Mouse (Mus musculus): ENCODE results near the gene Gm26566. TPM values are rescaled to one million over a fixed set of nuclear protein-coding genes. Genes with fewer than 3 reads are reported as not detected.

The Gm26566 gene
- 0.81 and 1.5 TPM in 2 replicates for polyA plus RNA-seq (2014; fragmentation: Nextera tagmentation; extraction: Ambion mirVana)

DNA sequence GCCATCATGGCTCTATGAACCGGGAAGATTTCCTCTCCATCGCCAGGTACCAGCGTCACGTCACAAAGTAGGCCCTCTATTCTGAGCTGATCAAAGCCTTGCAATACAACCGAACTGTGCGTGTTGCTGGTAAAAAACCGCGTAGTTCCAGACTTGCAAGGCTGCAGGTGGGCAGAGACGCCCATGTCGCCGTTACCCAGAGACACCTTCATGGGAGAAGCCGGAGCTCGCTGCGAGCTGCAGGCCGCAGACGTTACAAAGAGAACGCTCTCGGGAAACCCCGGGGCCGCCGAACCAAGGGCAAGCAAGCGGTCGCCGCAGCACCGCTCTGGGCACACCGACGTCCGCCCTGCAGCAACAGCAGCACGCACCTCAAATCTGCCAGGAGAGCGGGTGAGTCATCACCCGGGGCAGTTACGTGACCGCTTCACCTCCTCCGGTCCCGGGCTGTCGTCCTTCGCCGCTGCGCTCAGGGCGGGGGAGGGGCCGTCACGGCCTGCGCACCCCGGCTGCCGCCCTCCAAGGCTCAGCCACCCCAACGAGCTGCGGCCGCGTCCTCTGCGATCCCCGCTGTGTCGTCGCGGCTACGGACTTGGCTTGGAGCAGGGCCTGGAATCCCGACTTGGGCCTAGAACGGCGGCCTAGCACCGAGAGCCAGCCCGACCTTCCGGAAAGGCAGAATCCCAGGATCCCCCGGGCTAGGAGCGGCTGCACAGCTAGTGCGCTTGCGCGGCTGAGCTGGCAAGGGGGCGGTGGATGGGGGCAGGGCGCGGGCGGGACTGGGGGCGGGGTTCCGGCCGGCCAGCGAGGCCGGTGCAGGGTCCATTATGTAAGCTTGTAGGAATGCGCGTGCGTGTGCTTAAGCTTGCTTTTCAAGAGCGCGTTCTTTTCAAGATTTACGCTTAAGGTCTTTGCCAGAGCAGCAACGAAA, at the start of gene Gm26566, which contains the start of gene Klhl9:
Gene Gm26566, plus strand, starts transcription at position 15 of the 931 bp plus-strand sequence.
Gene Klhl9, minus strand, starts transcription at position 675 of the 931 bp plus-strand sequence.
- H3K9me3 ChIP-seq (ENCODE audit: control insufficient read depth, low read length): no peaks in the 10 kb centered on the region
- no peaks in the 10 kb centered on the region; the same call in 1 of the 2 replicates for H3K36me3 ChIP-seq (ENCODE audit: control insufficient read depth, insufficient read depth, low read length)
- H3K27me3 ChIP-seq (ENCODE audit: control insufficient read depth, insufficient read depth, low read length): no peaks in the 10 kb centered on the region
- peak within 1 kb of the TSS; percentile 63 for H3K4me2 ChIP-seq (ENCODE audit: low read depth, severe bottlenecking)
- ATAC-seq (ENCODE audit: insufficient number of reproducible peaks, low FRiP score, low TSS enrichment, low read depth) (peak; percentile 99), DNase-seq (ENCODE audit: low spot score) (peak; percentile 95)
- peak within 1 kb of the TSS; percentile 96 for H3K9ac ChIP-seq (ENCODE audit: low read length)
- H3K4me1 ChIP-seq (ENCODE audit: control insufficient read depth, insufficient read depth, low read length): peaks cover 18% of the 10 kb centered on the region
- peak within 1 kb of the TSS; percentile 91 for H3K27ac ChIP-seq (replicated peaks; ENCODE audit: low read depth, low read length)
- WGBS: under 1% methylated on average over 82 of the region's 82 CpGs
- H3K4me3 ChIP-seq (ENCODE audit: low read depth, low read length): peak within 1 kb of the TSS; percentile 77

DNA sequence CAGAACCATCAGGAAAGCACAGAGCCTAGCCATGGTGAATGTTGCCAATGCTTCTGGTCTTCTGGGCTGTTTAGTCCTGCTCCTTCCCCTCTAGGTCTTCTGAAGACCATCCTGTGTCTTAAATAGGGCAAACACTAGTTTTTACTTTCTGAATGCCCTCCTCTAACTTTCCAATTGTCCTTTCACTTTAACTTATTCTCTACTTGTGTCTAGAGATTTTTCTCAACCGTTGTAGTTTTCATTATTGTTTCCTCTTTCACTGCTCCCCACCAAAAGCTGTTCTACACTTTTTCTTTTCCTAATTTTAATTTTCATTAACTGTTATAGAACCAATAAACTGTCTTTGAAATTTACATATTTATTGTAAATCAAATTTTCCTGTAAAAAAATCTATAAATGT, 44.8 kb upstream of the Gm26566 start, which contains the start of gene Ifna16:
Gene Ifna16, minus strand, starts transcription at position 101 of the 400 bp plus-strand sequence.
- no peaks in the 10 kb centered on the region for H3K27me3 ChIP-seq (ENCODE audit: control insufficient read depth, insufficient read depth, low read length)
- H3K9me3 ChIP-seq (ENCODE audit: control insufficient read depth, low read length): no peaks in the 10 kb centered on the region
- ATAC-seq (ENCODE audit: insufficient number of reproducible peaks, low FRiP score, low TSS enrichment, low read depth) (no peak), DNase-seq (ENCODE audit: low spot score) (no peak)
- no peak within 1 kb of the TSS for H3K4me2 ChIP-seq (ENCODE audit: low read depth, severe bottlenecking)
- 84% methylated on average over 1 of the region's 1 CpGs for WGBS
- no peak within 1 kb of the TSS for H3K4me3 ChIP-seq (ENCODE audit: low read depth, low read length)
- H3K27ac ChIP-seq (replicated peaks; ENCODE audit: low read depth, low read length): no peak within 1 kb of the TSS
- no peaks in the 10 kb centered on the region for H3K4me1 ChIP-seq (ENCODE audit: control insufficient read depth, insufficient read depth, low read length)
- H3K9ac ChIP-seq (ENCODE audit: low read length): no peak within 1 kb of the TSS
- no peaks in the 10 kb centered on the region for H3K36me3 ChIP-seq (ENCODE audit: control insufficient read depth, insufficient read depth, low read length)

GRCm38 (mm10) chr4:88680362-88680761, 41.2 kb upstream of the Gm26566 start:
- Histone ChIP-seq H3K9ac (ENCODE audit: low read length) (no peak overlapping the region), H3K4me3 (ENCODE audit: low read depth, low read length) (no peak overlapping the region), H3K9me3 (ENCODE audit: control insufficient read depth, low read length) (no peaks in the 10 kb centered on the region), H3K4me1 (ENCODE audit: control insufficient read depth, insufficient read depth, low read length) (no peaks in the 10 kb centered on the region), H3K27ac (replicated peaks; ENCODE audit: low read depth, low read length) (no peak overlapping the region), H3K4me2 (ENCODE audit: low read depth, severe bottlenecking) (no peak overlapping the region), H3K27me3 (ENCODE audit: control insufficient read depth, insufficient read depth, low read length) (no peaks in the 10 kb centered on the region), H3K36me3 (ENCODE audit: control insufficient read depth, insufficient read depth, low read length) (no peaks in the 10 kb centered on the region)
- DNase-seq (ENCODE audit: low spot score) (peak; percentile 46), ATAC-seq (ENCODE audit: insufficient number of reproducible peaks, low FRiP score, low TSS enrichment, low read depth) (no peak)
- 57% methylated on average over 8 of the region's 8 CpGs for WGBS

- Histone ChIP-seq H3K4me3 (ENCODE audit: low read depth, low read length) (no peak overlapping the region), H3K27me3 (ENCODE audit: control insufficient read depth, insufficient read depth, low read length) (no peaks in the 10 kb centered on the region), H3K36me3 (ENCODE audit: control insufficient read depth, insufficient read depth, low read length) (no peaks in the 10 kb centered on the region), H3K9ac (ENCODE audit: low read length) (no peak overlapping the region), H3K9me3 (ENCODE audit: control insufficient read depth, low read length) (no peaks in the 10 kb centered on the region), H3K4me2 (ENCODE audit: low read depth, severe bottlenecking) (no peak overlapping the region), H3K27ac (replicated peaks; ENCODE audit: low read depth, low read length) (no peak overlapping the region), H3K4me1 (ENCODE audit: control insufficient read depth, insufficient read depth, low read length) (no peaks in the 10 kb centered on the region)
- ATAC-seq (ENCODE audit: insufficient number of reproducible peaks, low FRiP score, low TSS enrichment, low read depth) (no peak), DNase-seq (ENCODE audit: low spot score) (no peak)
- 77% methylated on average over 3 of the region's 3 CpGs for WGBS
Measured at GRCm38 (mm10) chr4:88681353-88681752, 40.3 kb upstream of the Gm26566 start.

DNA sequence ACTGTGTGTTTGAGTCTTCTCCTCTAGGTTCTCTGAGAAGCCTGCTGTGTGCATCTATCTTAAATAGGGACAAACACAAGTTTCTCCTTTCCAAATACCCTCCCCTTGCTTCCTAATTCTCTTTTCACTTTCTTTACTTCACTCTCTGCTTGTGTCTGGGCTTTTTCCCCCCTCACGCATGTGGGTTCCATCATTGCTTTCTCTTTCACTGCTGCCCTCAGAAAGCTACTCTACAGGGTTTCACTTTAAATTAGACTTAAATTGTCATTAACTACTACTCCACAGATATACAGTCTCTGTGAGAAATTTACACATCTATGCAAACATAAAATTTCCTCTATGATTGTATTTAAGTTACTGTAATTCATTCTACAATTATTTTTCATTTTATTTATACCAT, 37.8 kb upstream of the Gm26566 start, which contains the start of gene Ifna2:
Gene Ifna2, minus strand, starts transcription at position 101 of the 400 bp plus-strand sequence.
- Histone ChIP-seq H3K27ac (replicated peaks; ENCODE audit: low read depth, low read length) (no peak within 1 kb of the TSS), H3K9ac (ENCODE audit: low read length) (no peak within 1 kb of the TSS), H3K4me3 (ENCODE audit: low read depth, low read length) (no peak within 1 kb of the TSS), H3K9me3 (ENCODE audit: control insufficient read depth, low read length) (no peaks in the 10 kb centered on the region), H3K36me3 (ENCODE audit: control insufficient read depth, insufficient read depth, low read length) (no peaks in the 10 kb centered on the region), H3K4me1 (ENCODE audit: control insufficient read depth, insufficient read depth, low read length) (no peaks in the 10 kb centered on the region), H3K27me3 (ENCODE audit: control insufficient read depth, insufficient read depth, low read length) (no peaks in the 10 kb centered on the region), H3K4me2 (ENCODE audit: low read depth, severe bottlenecking) (no peak within 1 kb of the TSS)
- DNase-seq (ENCODE audit: low spot score): no peak
- no peak for ATAC-seq (ENCODE audit: insufficient number of reproducible peaks, low FRiP score, low TSS enrichment, low read depth)
- 93% methylated on average over 1 of the region's 1 CpGs for WGBS

GRCm38 (mm10) chr4:88691259-88691658, 30.3 kb upstream of the Gm26566 start, which contains the start of gene Ifnab:
Ifnab (minus strand) TSS chr4:88691359.
- WGBS: 59% methylated on average over 2 of the region's 2 CpGs
- Histone ChIP-seq H3K9me3 (ENCODE audit: control insufficient read depth, low read length) (no peaks in the 10 kb centered on the region), H3K4me2 (ENCODE audit: low read depth, severe bottlenecking) (no peak within 1 kb of the TSS), H3K4me1 (ENCODE audit: control insufficient read depth, insufficient read depth, low read length) (no peaks in the 10 kb centered on the region), H3K4me3 (ENCODE audit: low read depth, low read length) (no peak within 1 kb of the TSS), H3K9ac (ENCODE audit: low read length) (no peak within 1 kb of the TSS), H3K27me3 (ENCODE audit: control insufficient read depth, insufficient read depth, low read length) (no peaks in the 10 kb centered on the region), H3K27ac (replicated peaks; ENCODE audit: low read depth, low read length) (no peak within 1 kb of the TSS), H3K36me3 (ENCODE audit: control insufficient read depth, insufficient read depth, low read length) (no peaks in the 10 kb centered on the region)
- ATAC-seq (ENCODE audit: insufficient number of reproducible peaks, low FRiP score, low TSS enrichment, low read depth) (no peak), DNase-seq (ENCODE audit: low spot score) (no peak)

DNA sequence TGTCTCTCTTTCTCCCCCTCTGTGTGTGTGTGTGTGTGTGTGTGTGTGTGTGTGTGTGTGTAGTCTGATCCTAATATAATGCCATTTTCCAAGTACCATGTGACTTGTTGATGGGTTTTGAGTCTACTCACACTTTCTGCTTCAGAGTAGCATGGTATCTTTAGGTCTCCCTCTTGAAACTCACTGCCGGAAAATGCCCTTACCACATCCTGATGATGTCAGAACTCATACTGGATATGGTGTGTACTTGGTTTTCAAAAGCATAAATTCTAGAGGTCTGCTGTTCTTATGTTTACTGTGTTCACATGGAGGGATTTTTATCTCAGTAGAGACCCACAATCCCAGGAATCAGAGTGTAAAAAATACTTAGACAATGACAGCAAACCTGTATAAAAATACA, 29.1 kb upstream of the Gm26566 start:
- Histone ChIP-seq H3K36me3 (ENCODE audit: control insufficient read depth, insufficient read depth, low read length) (no peaks in the 10 kb centered on the region), H3K9ac (ENCODE audit: low read length) (no peak overlapping the region), H3K27me3 (ENCODE audit: control insufficient read depth, insufficient read depth, low read length) (no peaks in the 10 kb centered on the region), H3K4me1 (ENCODE audit: control insufficient read depth, insufficient read depth, low read length) (no peaks in the 10 kb centered on the region), H3K4me2 (ENCODE audit: low read depth, severe bottlenecking) (no peak overlapping the region), H3K27ac (replicated peaks; ENCODE audit: low read depth, low read length) (no peak overlapping the region), H3K4me3 (ENCODE audit: low read depth, low read length) (no peak overlapping the region), H3K9me3 (ENCODE audit: control insufficient read depth, low read length) (no peaks in the 10 kb centered on the region)
- ATAC-seq (ENCODE audit: insufficient number of reproducible peaks, low FRiP score, low TSS enrichment, low read depth) (no peak), DNase-seq (ENCODE audit: low spot score) (no peak)
- WGBS: 86% methylated on average over 1 of the region's 1 CpGs

DNA sequence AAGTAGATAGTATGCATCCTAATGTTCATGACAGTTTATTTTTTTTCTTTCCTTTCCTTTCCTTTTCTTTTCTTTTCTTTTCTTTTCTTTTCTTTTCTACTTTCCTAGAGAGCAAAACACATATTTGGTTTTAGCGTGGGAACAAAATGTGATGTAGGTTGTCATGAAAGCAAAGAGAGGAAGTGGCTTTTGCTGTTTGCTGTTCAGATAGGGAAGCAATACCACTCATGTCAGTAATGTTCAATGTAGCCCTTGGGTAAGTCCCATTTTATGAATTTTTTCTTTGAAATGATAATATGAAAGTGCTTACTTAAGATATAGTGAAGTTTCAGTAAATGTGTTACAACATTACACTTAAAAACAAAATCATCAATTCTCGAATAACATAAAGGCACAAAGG, 28.2 kb upstream of the Gm26566 start:
- H3K4me1 ChIP-seq (ENCODE audit: control insufficient read depth, insufficient read depth, low read length): no peaks in the 10 kb centered on the region
- no peak overlapping the region for H3K4me2 ChIP-seq (ENCODE audit: low read depth, severe bottlenecking)
- ATAC-seq (ENCODE audit: insufficient number of reproducible peaks, low FRiP score, low TSS enrichment, low read depth) (no peak), DNase-seq (ENCODE audit: low spot score) (no peak)
- H3K36me3 ChIP-seq (ENCODE audit: control insufficient read depth, insufficient read depth, low read length): no peaks in the 10 kb centered on the region
- no peaks in the 10 kb centered on the region for H3K9me3 ChIP-seq (ENCODE audit: control insufficient read depth, low read length)
- H3K27me3 ChIP-seq (ENCODE audit: control insufficient read depth, insufficient read depth, low read length): no peaks in the 10 kb centered on the region
- H3K4me3 ChIP-seq (ENCODE audit: low read depth, low read length): no peak overlapping the region
- no peak overlapping the region for H3K27ac ChIP-seq (replicated peaks; ENCODE audit: low read depth, low read length)
- H3K9ac ChIP-seq (ENCODE audit: low read length): no peak overlapping the region
- WGBS: 88% methylated on average over 2 of the region's 2 CpGs

Data from limb, embryonic 11.5 days (tissue).